Comparison of ENCODE assay signal across 8 mouse cellular contexts in the genomic region with DNA sequence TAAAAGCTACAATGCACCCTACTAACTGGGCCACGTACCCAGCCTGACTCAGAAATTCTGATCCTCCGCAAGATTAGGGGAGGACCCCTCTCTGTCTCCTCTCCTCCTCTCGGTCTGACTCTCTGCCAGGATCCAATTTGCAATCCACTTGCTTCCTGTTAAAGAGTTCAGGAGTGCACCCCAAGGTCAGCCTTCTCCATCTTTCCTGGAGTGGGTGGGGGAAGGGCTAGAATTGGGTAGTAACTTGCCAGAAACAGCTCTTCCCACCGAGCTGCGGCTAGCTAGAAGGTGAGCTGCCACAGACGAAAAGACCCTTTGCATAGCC. TPM values are rescaled to one million over a fixed set of nuclear protein-coding genes. Genes with fewer than 3 reads are reported as not detected.
DNase-seq lines count a peak whose midpoint lies in the region; ATAC-seq lines count a peak whose summit lies in the region.

No protein-coding gene starts in this region.

- H3K4me2 ChIP-seq in embryonic facial prominence, embryonic 11.5 days (ENCODE audit: low read depth, low read length): peak overlapping the region; percentile 83
- H3K4me2 ChIP-seq in hindbrain, embryonic 13.5 days: peak overlapping the region; percentile 73
- peak overlapping the region; percentile 93 for H3K4me2 ChIP-seq in liver, embryonic 12.5 days
- peak overlapping the region; percentile 77 for H3K4me2 ChIP-seq in neural tube, embryonic 12.5 days (replicated peaks)

- DNase-seq in urinary bladder, postnatal 14 days (ENCODE audit: low spot score): peak; percentile 49
- DNase-seq in urinary bladder, postnatal 4 days (ENCODE audit: low spot score in 2 of 2): no peak
- no peak for DNase-seq in embryonic facial prominence, embryonic 11.5 days (ENCODE audit: low spot score)
- no peak for DNase-seq in layer of hippocampus, adult 18-20 months (ENCODE audit: low spot score in 2 of 2)
- DNase-seq in cerebellum, postnatal 4 days (ENCODE audit: low spot score in 2 of 2): no peak

- H3K36me3 ChIP-seq in embryonic facial prominence, embryonic 11.5 days (replicated peaks; ENCODE audit: control insufficient read depth, insufficient read depth, low read depth, low read length): no peaks in the 10 kb centered on the region
- no peaks in the 10 kb centered on the region for H3K36me3 ChIP-seq in hindbrain, embryonic 13.5 days
- H3K36me3 ChIP-seq in liver, embryonic 12.5 days: no peaks in the 10 kb centered on the region
- no peaks in the 10 kb centered on the region for H3K36me3 ChIP-seq in neural tube, embryonic 12.5 days

- no peaks in the 10 kb centered on the region for H3K9me3 ChIP-seq in embryonic facial prominence, embryonic 11.5 days (replicated peaks; ENCODE audit: control insufficient read depth, low read length)
- H3K9me3 ChIP-seq in hindbrain, embryonic 13.5 days: no peaks in the 10 kb centered on the region
- no peaks in the 10 kb centered on the region for H3K9me3 ChIP-seq in liver, embryonic 12.5 days (replicated peaks)
- H3K9me3 ChIP-seq in neural tube, embryonic 12.5 days: 0 out of 2 replicates have a peak, but pooled peaks cover 4% of the 10 kb centered on the region

- peak overlapping the region; percentile 65 for H3K4me3 ChIP-seq in embryonic facial prominence, embryonic 11.5 days (ENCODE audit: low read depth, low read length)
- H3K4me3 ChIP-seq in hindbrain, embryonic 13.5 days: peak overlapping the region; percentile 61
- H3K4me3 ChIP-seq in liver, embryonic 12.5 days: peak overlapping the region; percentile 72
- peak overlapping the region; percentile 61 for H3K4me3 ChIP-seq in neural tube, embryonic 12.5 days

- H3K4me1 ChIP-seq in embryonic facial prominence, embryonic 11.5 days (ENCODE audit: control insufficient read depth, insufficient read depth, low read length): peaks cover 3% of the 10 kb centered on the region; the same call in 1 of the 2 replicates
- peaks cover 23% of the 10 kb centered on the region for H3K4me1 ChIP-seq in hindbrain, embryonic 13.5 days (replicated peaks)
- H3K4me1 ChIP-seq in liver, embryonic 12.5 days: peaks cover 37% of the 10 kb centered on the region
- H3K4me1 ChIP-seq in neural tube, embryonic 12.5 days: peaks cover 11% of the 10 kb centered on the region

- peak overlapping the region; percentile 91 for H3K27ac ChIP-seq in embryonic facial prominence, embryonic 11.5 days (replicated peaks; ENCODE audit: low read depth, low read length)
- peak overlapping the region; percentile 90 for H3K27ac ChIP-seq in hindbrain, embryonic 13.5 days
- H3K27ac ChIP-seq in liver, embryonic 12.5 days: peak overlapping the region; percentile 79
- no peak overlapping the region for H3K27ac ChIP-seq in neural tube, embryonic 12.5 days

- no peak for ATAC-seq in embryonic facial prominence, embryonic 11.5 days (replicated peaks; ENCODE audit: insufficient number of reproducible peaks, low FRiP score, low TSS enrichment, low read depth)
- peak; percentile 1; the same call in 1 of the 2 replicates for ATAC-seq in hindbrain, embryonic 13.5 days (ENCODE audit: low FRiP score)
- no peak for ATAC-seq in liver, embryonic 12.5 days
- peak; percentile 2; the same call in 1 of the 2 replicates for ATAC-seq in neural tube, embryonic 12.5 days (ENCODE audit: low FRiP score, low read depth)

- 2% methylated on average over 6 of the region's 6 CpGs for WGBS in embryonic facial prominence, embryonic 11.5 days
- WGBS in hindbrain, embryonic 13.5 days: 4% methylated on average over 6 of the region's 6 CpGs
- WGBS in liver, embryonic 12.5 days (ENCODE audit: insufficient replicate concordance): 8% methylated on average over 6 of the region's 6 CpGs
- 6% methylated on average over 6 of the region's 6 CpGs for WGBS in neural tube, embryonic 12.5 days

- H3K27me3 ChIP-seq in embryonic facial prominence, embryonic 11.5 days (ENCODE audit: control insufficient read depth, insufficient read depth, low read length): no peaks in the 10 kb centered on the region; the same call in 1 of the 2 replicates
- H3K27me3 ChIP-seq in hindbrain, embryonic 13.5 days: 0 out of 2 replicates have a peak, but pooled peaks cover 7% of the 10 kb centered on the region
- H3K27me3 ChIP-seq in liver, embryonic 12.5 days (replicated peaks): no peaks in the 10 kb centered on the region
- H3K27me3 ChIP-seq in neural tube, embryonic 12.5 days (replicated peaks): no peaks in the 10 kb centered on the region

- peak overlapping the region; percentile 84 for H3K9ac ChIP-seq in embryonic facial prominence, embryonic 11.5 days (replicated peaks; ENCODE audit: low read length)
- H3K9ac ChIP-seq in hindbrain, embryonic 13.5 days: peak overlapping the region; percentile 81
- H3K9ac ChIP-seq in liver, embryonic 12.5 days: peak overlapping the region; percentile 71
- 0 out of 2 replicates have a peak overlapping the region, but pooled peaks have one; percentile 6 for H3K9ac ChIP-seq in neural tube, embryonic 12.5 days

RNA-seq across cellular contexts. Expression of gene Spred2, which starts 4.8 kb away (rescaled TPM):
- 6.4 and 7.3 TPM in 2 replicates for polyA plus RNA-seq in embryonic facial prominence, embryonic 11.5 days (2014; fragmentation: Nextera tagmentation; extraction: Ambion mirVana)
- 6.0 and 6.1 TPM in 2 replicates for polyA plus RNA-seq in hindbrain, embryonic 13.5 days (2015; fragmentation: Nextera tagmentation; extraction: Ambion mirVana)
- polyA plus RNA-seq in liver, embryonic 12.5 days (2016; fragmentation: Nextera tagmentation; extraction: Ambion mirVana): 2.9 and 3.6 TPM in 2 replicates
- polyA plus RNA-seq in neural tube, embryonic 12.5 days (2016; fragmentation: Nextera tagmentation; extraction: Ambion mirVana): 5.5 and 5.7 TPM in 2 replicates
- total RNA-seq in layer of hippocampus, adult 18-20 months (2021): 10 to 100 TPM; 92.2 to 97.0 TPM

Comparison
In these comparisons a context has a peak if more than half of its experiments do, and no peak if none do; other contexts are left out.
1. ATAC-seq: peak in hindbrain, embryonic 13.5 days (single experiment) and neural tube, embryonic 12.5 days (single experiment); none in embryonic facial prominence, embryonic 11.5 days (single experiment) and liver, embryonic 12.5 days (single experiment).
2. H3K9ac ChIP-seq: peak in every context shown above with its lines; median percentile 84 in embryonic facial prominence, embryonic 11.5 days; 81 in hindbrain, embryonic 13.5 days; 71 in liver, embryonic 12.5 days; 6 in neural tube, embryonic 12.5 days.
3. Peak in every context shown above with its lines, with median percentiles within 50 percentile points of each other: H3K4me2 ChIP-seq and H3K4me3 ChIP-seq.